Mouse (Mus musculus) MEL (cell line): ENCODE measurements around the gene Arhgap21. TPM values are rescaled to one million over a fixed set of nuclear protein-coding genes. Genes with fewer than 3 reads are reported as not detected.

Experiments
- DNase-seq: peaks from one replicate; pipeline ENCODE4 v3.0.0; 2011; ENCODE audit warnings: low read depth, low spot score
- H3K27ac ChIP-seq: 2 replicates; pipeline ENCODE4 v1.5.1; 2012; ENCODE audit warnings: low read depth, mild to moderate bottlenecking, control low read depth, low read length, moderate library complexity; ENCODE audit not compliant: control insufficient read depth
- H3K27me3 ChIP-seq, 2 experiments: fragments of 150-350 bp in 1 of 2; sonication (generic) in 1 of 2; 2 replicates each; pipeline ENCODE4 v1.6.1; 2012; ENCODE audit warnings: low read length in 2 of 2, mild to moderate bottlenecking in 2 of 2, improper control_type of control experiment in 1 of 2, moderate library complexity in 1 of 2; ENCODE audit not compliant: insufficient read depth in 2 of 2, control insufficient read depth in 1 of 2
- H3K36me3 ChIP-seq, 2 experiments: 2 replicates each; pipeline ENCODE4 v1.6.1; 2012 to 2014; ENCODE audit warnings: low read length in 2 of 2, improper control_type of control experiment in 1 of 2, inconsistent platforms in 1 of 2, mild to moderate bottlenecking in 1 of 2; ENCODE audit not compliant: insufficient read depth in 2 of 2, control insufficient read depth in 1 of 2
- H3K4me1 ChIP-seq, 2 experiments: fragments of 150-350 bp in 1 of 2; sonication (generic) in 1 of 2; 2 replicates each; pipeline ENCODE4 v1.6.1; 2012; ENCODE audit warnings: low read length in 2 of 2, improper control_type of control experiment in 1 of 2, mild to moderate bottlenecking in 1 of 2; ENCODE audit not compliant: insufficient read depth in 2 of 2, control insufficient read depth in 1 of 2
- H3K4me3 ChIP-seq, 2 experiments: fragments of 150-350 bp in 1 of 2; sonication (generic) in 1 of 2; 2 replicates each; pipeline ENCODE4 v1.5.1; 2012; ENCODE audit warnings: low read depth in 2 of 2, low read length in 2 of 2, mild to moderate bottlenecking in 2 of 2, moderate library complexity in 2 of 2, control low read depth in 1 of 2, improper control_type of control experiment in 1 of 2; ENCODE audit not compliant: control insufficient read depth in 1 of 2, insufficient read depth in 1 of 2
- H3K79me2 ChIP-seq: 2 replicates; pipeline ENCODE4 v1.6.1; 2012; ENCODE audit warnings: mild to moderate bottlenecking, low read length, moderate library complexity; ENCODE audit not compliant: control insufficient read depth, poor library complexity, insufficient read depth
- H3K9ac ChIP-seq: 2 replicates; pipeline ENCODE4 v1.6.1; 2012; ENCODE audit warnings: low read depth, mild to moderate bottlenecking, control low read depth, low read length, moderate library complexity; ENCODE audit not compliant: control insufficient read depth, poor library complexity, severe bottlenecking
- H3K9me3 ChIP-seq: fragments of 150-350 bp; sonication (generic); replicated peaks from 2 replicates; pipeline ENCODE4 v1.6.1; 2012; ENCODE audit warnings: mild to moderate bottlenecking, low read length, improper control_type of control experiment, moderate library complexity; ENCODE audit not compliant: insufficient read depth
- CHD2 ChIP-seq: IDR thresholded peaks from 2 replicates; pipeline ENCODE4 v1.6.1; 2011; ENCODE audit warnings: low read length, improper control_type of control experiment
- CTCF ChIP-seq, 3 experiments: IDR thresholded peaks in 2 of 3; conservative IDR thresholded peaks in 1 of 3; 2 replicates each; pipeline ENCODE4 v1.5.1; 2011 to 2012; ENCODE audit warnings: low read length in 3 of 3, low read depth in 2 of 3, mild to moderate bottlenecking in 2 of 3, improper control_type of control experiment in 1 of 3, inconsistent platforms in 1 of 3, mixed read lengths in 1 of 3, moderate library complexity in 1 of 3; ENCODE audit not compliant: control insufficient read depth in 1 of 3, insufficient read depth in 1 of 3, poor library complexity in 1 of 3, severe bottlenecking in 1 of 3
- E2F4 ChIP-seq: IDR thresholded peaks from 2 replicates; pipeline ENCODE4 v1.6.1; 2011; ENCODE audit warnings: low read depth, low read length, improper control_type of control experiment, borderline replicate concordance
- ELF1 ChIP-seq: IDR thresholded peaks from 2 replicates; pipeline ENCODE4 v1.6.1; 2014; ENCODE audit warnings: low read depth, mild to moderate bottlenecking, inconsistent platforms, low read length, improper control_type of control experiment, moderate library complexity
- ETS1 ChIP-seq: IDR thresholded peaks from 2 replicates; pipeline ENCODE4 v1.6.1; 2012; ENCODE audit warnings: low read depth, mild to moderate bottlenecking, inconsistent platforms, low read length, improper control_type of control experiment, moderate library complexity
- GABPA ChIP-seq: IDR thresholded peaks from 2 replicates; pipeline ENCODE4 v1.6.1; 2012; ENCODE audit warnings: low read depth, mild to moderate bottlenecking, inconsistent platforms, low read length, improper control_type of control experiment, moderate library complexity
- GATA1 ChIP-seq: IDR thresholded peaks from 2 replicates; pipeline ENCODE4 v1.6.1; 2011; ENCODE audit warnings: low read depth, low read length, improper control_type of control experiment
- HCFC1 ChIP-seq: IDR thresholded peaks from 2 replicates; pipeline ENCODE4 v1.6.1; 2012; ENCODE audit warnings: low read depth, mild to moderate bottlenecking, inconsistent platforms, low read length, improper control_type of control experiment, moderate library complexity
- MAFK ChIP-seq: IDR thresholded peaks from 2 replicates; pipeline ENCODE4 v1.6.1; 2011; ENCODE audit warnings: low read depth, mild to moderate bottlenecking, low read length, improper control_type of control experiment, borderline replicate concordance
- MAX ChIP-seq: IDR thresholded peaks from 2 replicates; pipeline ENCODE4 v1.6.1; 2011; ENCODE audit warnings: low read length, improper control_type of control experiment
- MXI1 ChIP-seq: IDR thresholded peaks from 2 replicates; pipeline ENCODE4 v1.6.1; 2011; ENCODE audit warnings: mild to moderate bottlenecking, low read depth, low read length, improper control_type of control experiment
- POLR2A ChIP-seq, 2 experiments: IDR thresholded peaks; 2 replicates each; pipeline ENCODE4 v1.6.1; 2011 to 2012; ENCODE audit warnings: low read length in 2 of 2, mild to moderate bottlenecking in 2 of 2, control low read depth in 1 of 2, improper control_type of control experiment in 1 of 2, low read depth in 1 of 2, moderate library complexity in 1 of 2; ENCODE audit not compliant: control insufficient read depth in 1 of 2, insufficient read depth in 1 of 2, poor library complexity in 1 of 2
- TAL1 ChIP-seq: IDR thresholded peaks from 2 replicates; pipeline ENCODE4 v1.6.1; 2012; ENCODE audit warnings: mild to moderate bottlenecking, inconsistent platforms, low read length, moderate library complexity, mixed read lengths
- USF1 ChIP-seq: IDR thresholded peaks from 2 replicates; pipeline ENCODE4 v1.6.1; 2014; ENCODE audit warnings: low read depth, mild to moderate bottlenecking, inconsistent platforms, low read length, improper control_type of control experiment, moderate library complexity
- ZMIZ1 ChIP-seq: IDR thresholded peaks from 2 replicates; pipeline ENCODE4 v1.6.1; 2012; ENCODE audit warnings: low read depth, mild to moderate bottlenecking, inconsistent platforms, low read length, improper control_type of control experiment, moderate library complexity
- ZNF384 ChIP-seq: IDR thresholded peaks from 2 replicates; pipeline ENCODE4 v1.6.1; 2012; ENCODE audit warnings: low read depth, mild to moderate bottlenecking, inconsistent platforms, low read length, improper control_type of control experiment
- polyA plus RNA-seq, 2 experiments: library from polyadenylated mRNA; stranded (reverse) in 1 of 2; unstranded in 1 of 2; fragments of >175 nt in 1 of 2; fragments of >200 nt in 1 of 2; gene quantifications; 2 replicates each; pipeline versions ENCODE4 v1.2.1 to v1.2.4; 2012; ENCODE audit warnings: low replicate concordance in 2 of 2, low read depth in 1 of 2; ENCODE audit not compliant: insufficient read length in 2 of 2, insufficient read depth in 1 of 2, missing spikeins in 1 of 2
- total RNA-seq: library from RNA; depleted of rRNA; stranded (reverse); fragments of 300-350 nt; gene quantifications from 2 replicates; pipeline ENCODE4 v1.2.3, GENCODE M21; 2012

Arhgap21 gene
- total and polyA plus RNA-seq, 3 experiments, result 12.4 to 104 (median 30.6) TPM

DNA sequence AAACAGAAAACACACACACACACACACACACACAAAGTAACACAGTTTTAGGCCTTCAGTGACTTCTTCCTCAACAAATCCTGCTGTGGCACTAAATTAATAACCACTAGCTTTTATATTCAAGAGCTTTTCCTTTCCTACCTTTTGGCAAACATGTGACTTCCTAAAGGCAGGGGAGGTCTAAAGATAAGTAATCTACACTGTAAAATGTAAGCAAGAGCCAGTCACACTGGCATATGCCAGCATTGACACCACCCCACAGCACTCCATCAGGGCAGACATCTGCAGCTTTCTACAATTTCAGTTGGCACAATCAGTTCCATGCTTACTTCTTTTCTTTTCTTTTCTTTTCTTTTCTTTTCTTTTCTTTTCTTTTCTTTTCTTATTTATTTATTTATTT lies 40.2 kb downstream of the Arhgap21 start:
- peak; percentile 34 for DNase-seq
- Histone ChIP-seq H3K4me3 (no peak overlapping the region), H3K27me3 (no peaks in the 10 kb centered on the region), H3K4me1 (peaks cover 14 to 25% of the 10 kb centered on the region in 2 experiments), H3K79me2 (peaks cover 26% of the 10 kb centered on the region; the same call in 1 of the 2 replicates), H3K27ac (no peak overlapping the region), H3K9ac (no peak overlapping the region), H3K36me3 (peaks cover 2 to 19% of the 10 kb centered on the region in 2 experiments; a peak in 3 of 4 replicates), H3K9me3 (no peaks in the 10 kb centered on the region)
- TF ChIP-seq HCFC1 (no peak), CTCF (IDR thresholded peaks at IDR 0.05 in 2 of 3, conservative IDR thresholded peaks at IDR 0.05 in 1 of 3; ENCODE audit: control insufficient read depth in 1 of 3, insufficient read depth in 1 of 3, low read depth in 2 of 3, low read length in 3 of 3, poor library complexity in 1 of 3, severe bottlenecking in 1 of 3) (no peak), MXI1 (peak; percentile 52; the same call in 1 of the 2 replicates), USF1 (peak; percentile 59), MAX (0 out of 2 replicates have a peak, but pooled peaks have one; percentile 13), TAL1 (no peak), E2F4 (no peak), GATA1 (peak; percentile 30; the same call in 1 of the 2 replicates)

DNA sequence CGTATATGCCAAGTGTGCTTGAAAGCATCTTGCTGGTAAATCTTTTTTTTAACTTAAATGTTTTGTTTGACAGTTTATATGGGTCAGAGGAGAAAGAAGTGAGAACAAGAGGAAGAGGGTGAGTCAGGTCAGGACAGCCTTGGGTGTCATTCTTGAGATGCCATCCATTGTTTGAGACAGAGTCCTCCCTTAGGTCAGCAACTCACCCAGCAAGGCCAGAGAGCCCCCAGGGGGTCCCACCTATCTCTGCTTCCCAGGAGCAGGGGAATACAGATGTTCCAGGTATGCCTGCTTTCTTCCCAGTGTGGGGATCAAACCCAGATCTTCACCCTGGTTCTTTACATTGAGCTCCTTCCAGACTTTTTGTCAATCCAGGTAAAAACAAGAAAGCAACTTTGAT lies 43.7 kb downstream of the Arhgap21 start:
- Histone ChIP-seq H3K27me3 (no peaks in the 10 kb centered on the region), H3K4me1 (peaks cover 9 to 19% of the 10 kb centered on the region in 2 experiments), H3K79me2 (peaks cover 17% of the 10 kb centered on the region; the same call in 1 of the 2 replicates), H3K27ac (no peak overlapping the region), H3K4me3 (no peak overlapping the region), H3K9ac (no peak overlapping the region), H3K9me3 (no peaks in the 10 kb centered on the region), H3K36me3 (peaks cover 1 to 17% of the 10 kb centered on the region in 2 experiments; a peak in 2 of 4 replicates)
- no peak for TF ChIP-seq ZNF384
- TF ChIP-seq TAL1, result no peak
- no peak for TF ChIP-seq CTCF (IDR thresholded peaks at IDR 0.05 in 2 of 3, conservative IDR thresholded peaks at IDR 0.05 in 1 of 3; ENCODE audit: control insufficient read depth in 1 of 3, insufficient read depth in 1 of 3, low read depth in 2 of 3, low read length in 3 of 3, poor library complexity in 1 of 3, severe bottlenecking in 1 of 3)
- TF ChIP-seq GABPA, result no peak
- no peak for TF ChIP-seq CHD2
- no peak for TF ChIP-seq USF1
- no peak for TF ChIP-seq ZMIZ1
- DNase-seq, result no peak

DNA sequence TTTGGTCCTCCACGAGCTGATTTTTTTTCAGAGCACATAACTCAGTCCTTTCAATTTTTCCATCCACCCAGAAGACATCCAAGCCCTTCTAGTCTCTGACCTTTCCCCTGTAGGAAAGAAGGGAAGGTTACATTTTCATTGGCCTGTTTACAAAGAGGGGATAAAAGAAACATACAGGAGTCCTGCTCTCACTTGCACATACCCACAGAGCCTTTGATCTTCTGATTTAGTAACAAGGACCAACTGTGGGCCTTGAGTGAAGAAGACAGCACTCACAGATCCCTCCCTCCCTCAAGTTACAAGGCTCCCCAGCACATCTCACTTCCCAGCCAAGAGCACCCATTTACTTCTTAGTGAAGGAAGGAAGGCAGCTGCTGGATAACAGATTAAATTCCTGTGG lies 46.3 kb downstream of the Arhgap21 start:
- DNase-seq, result peak; percentile 27
- peaks cover 13% of the 10 kb centered on the region; the same call in 1 of the 2 replicates for H3K79me2 ChIP-seq
- TF ChIP-seq CTCF (IDR thresholded peaks at IDR 0.05 in 2 of 3, conservative IDR thresholded peaks at IDR 0.05 in 1 of 3; ENCODE audit: control insufficient read depth in 1 of 3, insufficient read depth in 1 of 3, low read depth in 2 of 3, low read length in 3 of 3, poor library complexity in 1 of 3, severe bottlenecking in 1 of 3), result no peak
- TF ChIP-seq E2F4, result no peak
- no peak for TF ChIP-seq POLR2A (IDR thresholded peaks at IDR 0.05; ENCODE audit: control insufficient read depth in 1 of 2, insufficient read depth in 1 of 2, low read depth in 1 of 2, low read length in 2 of 2, poor library complexity in 1 of 2)
- TF ChIP-seq ETS1, result no peak
- no peak for TF ChIP-seq MAFK
- peak; percentile 10; the same call in 1 of the 2 replicates for TF ChIP-seq TAL1
- TF ChIP-seq ELF1, result no peak
- TF ChIP-seq, all 39 proteins: peak for 1
- Histone ChIP-seq H3K36me3 (peaks cover 0 to 5% of the 10 kb centered on the region in 2 experiments; a peak in 3 of 4 replicates), H3K27ac (no peak overlapping the region), H3K9ac (no peak overlapping the region), H3K4me1 (peaks cover 0 to 3% of the 10 kb centered on the region in 2 experiments; a peak in 1 of 4 replicates), H3K9me3 (no peaks in the 10 kb centered on the region), H3K4me3 (no peak overlapping the region), H3K27me3 (no peaks in the 10 kb centered on the region)
